Mouse (Mus musculus): Measurements from ENCODE around the gene Wdr25.

Wdr25 gene

GRCm38 (mm10) chr12:108985025-108985424, 91.6 kb downstream of the Wdr25 start:
- no peak for DNase-seq (ENCODE audit: low spot score in 2 of 2)

- no peak for DNase-seq (ENCODE audit: low spot score in 2 of 2)
Observed at GRCm38 (mm10) chr12:108987448-108987847, 94.0 kb downstream of the Wdr25 start.

GRCm38 (mm10) chr12:108990425-108990824, 97.0 kb downstream of the Wdr25 start:
- no peak for DNase-seq (ENCODE audit: low spot score in 2 of 2)

GRCm38 (mm10) chr12:108993046-108993445, 99.6 kb downstream of the Wdr25 start:
- DNase-seq (ENCODE audit: low spot score in 2 of 2): no peak

- peak; percentile 45 to 67 for DNase-seq (ENCODE audit: low spot score in 2 of 2)
Observed at GRCm38 (mm10) chr12:108994436-108995031, 101.1 kb downstream of the Wdr25 start.

- no peak for DNase-seq (ENCODE audit: low spot score in 2 of 2)
Observed at GRCm38 (mm10) chr12:108995976-108996636, 102.7 kb downstream of the Wdr25 start.

GRCm38 (mm10) chr12:108997249-108997648, 103.8 kb downstream of the Wdr25 start:
- DNase-seq (ENCODE audit: low spot score in 2 of 2): no peak

GRCm38 (mm10) chr12:109002978-109003377, 109.5 kb downstream of the Wdr25 start:
- no peak for DNase-seq (ENCODE audit: low spot score in 2 of 2)

- DNase-seq (ENCODE audit: low spot score in 2 of 2): no peak
Observed at GRCm38 (mm10) chr12:109010070-109010649, 116.7 kb downstream of the Wdr25 start.

GRCm38 (mm10) chr12:109022181-109022691, 128.8 kb downstream of the Wdr25 start:
- DNase-seq (ENCODE audit: low spot score in 2 of 2): no peak

- no peak for DNase-seq (ENCODE audit: low spot score in 2 of 2)
Observed at GRCm38 (mm10) chr12:109022966-109023365, 129.5 kb downstream of the Wdr25 start.

GRCm38 (mm10) chr12:109023780-109024179, 130.3 kb downstream of the Wdr25 start:
- DNase-seq (ENCODE audit: low spot score in 2 of 2): no peak

- no peak for DNase-seq (ENCODE audit: low spot score in 2 of 2)
Observed at GRCm38 (mm10) chr12:109037026-109037425, 143.6 kb downstream of the Wdr25 start.

- no peak for DNase-seq (ENCODE audit: low spot score in 2 of 2)
Observed at GRCm38 (mm10) chr12:109038179-109038819, 144.9 kb downstream of the Wdr25 start.

- DNase-seq (ENCODE audit: low spot score in 2 of 2): no peak
Observed at GRCm38 (mm10) chr12:109039311-109039710, 145.9 kb downstream of the Wdr25 start.

- DNase-seq (ENCODE audit: low spot score in 2 of 2): no peak
Observed at GRCm38 (mm10) chr12:109044497-109044896, 151.1 kb downstream of the Wdr25 start.

GRCm38 (mm10) chr12:109045581-109045980, 152.2 kb downstream of the Wdr25 start:
- no peak for DNase-seq (ENCODE audit: low spot score in 2 of 2)

GRCm38 (mm10) chr12:109049949-109050348, 156.5 kb downstream of the Wdr25 start:
- no peak for DNase-seq (ENCODE audit: low spot score in 2 of 2)

- DNase-seq (ENCODE audit: low spot score in 2 of 2): no peak
Observed at GRCm38 (mm10) chr12:109053020-109053806, 159.8 kb downstream of the Wdr25 start.

GRCm38 (mm10) chr12:109057736-109058135, 164.3 kb downstream of the Wdr25 start:
- no peak for DNase-seq (ENCODE audit: low spot score in 2 of 2)

GRCm38 (mm10) chr12:109058660-109059059, 165.2 kb downstream of the Wdr25 start:
- DNase-seq (ENCODE audit: low spot score in 2 of 2): no peak

Data from spleen, postnatal 14 days (tissue).